Mouse (Mus musculus) gastrocnemius, postnatal 25 days (tissue): Measurements from ENCODE around the gene Gm8439. TPM values are rescaled to one million over a fixed set of nuclear protein-coding genes. Genes with fewer than 3 reads are reported as not detected.
"Not testable (repeated sequence)": the region's sequence is repeated elsewhere in the genome, so short reads cannot be mapped to it uniquely, and the experiment has no call there.

ENCODE experiments used
- DNase-seq: peaks from one replicate; pipeline ENCODE4 v3.0.0; 2022
- long read RNA-seq, 2 experiments: library from polyadenylated mRNA; stranded (forward); transcript quantifications; one replicate each; pipeline ENCODE4 v2.0.0; 2021
- total RNA-seq, 2 experiments: library from RNA; stranded (reverse); gene quantifications; 1 replicate in 1 of 2; 2 replicates in 1 of 2; pipeline ENCODE4 v1.2.3; 2021

The Gm8439 gene
- not detected for total RNA-seq
- long read RNA-seq, experiment 1: 0 reads
- long read RNA-seq, experiment 2: 0 reads

DNA sequence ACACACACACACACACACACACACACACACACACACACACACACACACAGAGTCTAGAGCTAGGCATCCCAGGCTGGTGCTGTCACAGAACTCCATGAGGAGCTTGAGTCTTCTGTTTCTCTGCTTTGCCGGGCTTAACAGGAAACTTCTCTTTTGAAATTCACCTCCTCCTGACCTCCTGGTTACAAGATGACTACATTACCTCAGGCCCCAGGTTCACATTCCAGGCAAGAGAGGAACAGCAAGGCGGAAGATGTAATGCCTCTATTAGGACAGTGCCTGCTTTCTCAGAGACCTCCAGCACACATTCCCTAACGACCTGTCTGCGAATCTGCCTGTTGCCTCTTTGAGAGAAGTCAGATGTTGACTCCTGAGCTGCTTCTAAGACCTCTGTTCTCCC lies at the start of gene Gm8439:
Gene Gm8439, plus strand, starts transcription at position 301 of the 400 bp plus-strand sequence.
- DNase-seq: no peak

DNA sequence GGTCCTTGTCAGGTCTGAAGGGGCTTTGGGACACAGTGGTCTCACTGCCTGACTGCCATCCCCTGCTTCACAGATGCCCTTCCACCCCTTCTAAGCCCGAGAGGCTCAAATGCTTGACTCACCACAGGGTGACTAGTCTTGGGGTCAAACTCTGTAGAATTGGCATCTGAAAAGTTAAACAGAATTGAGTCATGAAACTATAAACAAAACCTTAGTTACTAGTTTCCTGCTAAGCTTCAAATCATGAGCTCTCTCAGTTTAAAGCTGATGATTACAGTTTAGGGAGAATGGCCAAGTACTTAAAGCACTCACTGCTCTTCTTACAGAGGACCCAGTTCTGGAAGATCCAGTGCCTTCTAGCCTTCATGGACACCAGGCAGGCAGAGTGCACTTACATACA lies 43.6 kb upstream of the Gm8439 start:
- no peak for DNase-seq

DNA sequence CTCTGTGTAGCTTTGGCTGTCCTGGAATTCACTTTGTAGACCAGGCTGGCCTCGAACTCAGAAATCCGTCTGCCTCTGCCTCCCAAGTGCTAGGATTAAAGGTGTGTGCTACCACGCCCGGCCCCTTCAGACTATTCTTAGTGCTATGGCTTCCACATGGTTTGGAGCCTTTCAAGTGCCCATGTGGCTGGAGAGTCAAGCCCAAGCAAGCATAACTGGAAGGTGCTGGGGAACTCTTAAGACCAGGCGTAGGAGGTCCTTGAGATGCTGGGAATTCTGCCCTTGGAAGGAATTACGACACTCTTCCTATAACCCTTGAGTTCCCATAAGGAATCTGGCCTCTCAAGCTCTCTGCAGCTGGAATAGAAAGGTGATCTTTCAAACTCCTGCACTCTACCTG lies 32.0 kb upstream of the Gm8439 start:
- no peak for DNase-seq

DNA sequence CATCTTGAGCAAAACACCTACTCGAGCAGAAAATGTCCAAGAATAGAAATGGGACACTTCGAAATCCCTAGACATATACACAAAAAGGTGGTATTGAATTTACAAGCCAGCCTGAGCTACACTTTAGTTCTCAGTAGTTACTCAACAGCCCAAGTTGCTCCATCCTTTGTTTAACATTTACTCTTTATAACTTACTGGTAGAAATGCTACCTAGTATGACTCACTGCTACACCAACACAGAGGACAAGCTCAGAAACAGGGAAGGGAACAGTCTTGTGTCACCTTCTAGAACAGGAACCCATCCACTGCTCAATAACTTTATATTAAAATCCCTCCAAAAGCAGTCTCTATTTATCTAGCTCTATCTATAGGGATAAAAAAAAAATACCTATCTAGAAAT lies 22.8 kb upstream of the Gm8439 start:
- no peak for DNase-seq

DNA sequence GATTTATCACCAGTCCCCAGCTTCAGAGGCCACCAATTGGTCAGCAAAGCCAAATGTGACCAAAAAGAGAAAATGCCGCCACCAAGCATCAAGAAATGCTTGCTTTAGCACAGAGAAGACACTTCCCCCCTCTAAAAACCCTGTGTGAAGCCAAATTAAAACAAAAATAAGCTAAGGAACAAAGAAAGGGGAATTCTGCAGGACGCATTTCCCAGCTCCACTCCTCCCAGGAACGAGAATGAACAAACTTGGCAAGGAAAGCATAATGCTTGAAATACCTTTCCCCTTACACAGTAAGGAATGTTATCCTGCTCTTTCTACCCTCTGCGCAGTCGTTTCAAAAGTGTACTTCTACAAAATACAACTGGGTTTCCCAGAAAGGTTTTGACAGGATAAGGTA lies 20.5 kb upstream of the Gm8439 start:
- no peak for DNase-seq

DNA sequence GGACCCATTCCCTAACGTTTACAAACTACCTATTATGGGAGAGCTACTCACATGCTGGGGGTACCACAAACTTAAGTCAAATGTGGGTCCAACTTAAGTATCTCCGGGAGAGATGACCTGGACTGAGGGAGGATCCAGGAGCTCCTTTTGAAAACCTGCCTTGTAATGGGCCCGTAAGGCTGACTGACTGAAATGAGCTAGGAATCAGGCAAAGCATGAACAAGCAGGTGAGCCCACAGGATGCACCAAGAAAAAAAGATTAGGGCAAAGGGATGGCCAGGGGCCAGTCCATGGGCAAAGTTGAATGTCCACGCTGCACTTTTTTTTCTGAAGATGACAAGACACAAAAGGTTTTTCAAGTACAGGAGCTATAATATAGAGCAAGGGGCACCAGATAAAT lies 19.5 kb upstream of the Gm8439 start:
- no peak for DNase-seq

DNA sequence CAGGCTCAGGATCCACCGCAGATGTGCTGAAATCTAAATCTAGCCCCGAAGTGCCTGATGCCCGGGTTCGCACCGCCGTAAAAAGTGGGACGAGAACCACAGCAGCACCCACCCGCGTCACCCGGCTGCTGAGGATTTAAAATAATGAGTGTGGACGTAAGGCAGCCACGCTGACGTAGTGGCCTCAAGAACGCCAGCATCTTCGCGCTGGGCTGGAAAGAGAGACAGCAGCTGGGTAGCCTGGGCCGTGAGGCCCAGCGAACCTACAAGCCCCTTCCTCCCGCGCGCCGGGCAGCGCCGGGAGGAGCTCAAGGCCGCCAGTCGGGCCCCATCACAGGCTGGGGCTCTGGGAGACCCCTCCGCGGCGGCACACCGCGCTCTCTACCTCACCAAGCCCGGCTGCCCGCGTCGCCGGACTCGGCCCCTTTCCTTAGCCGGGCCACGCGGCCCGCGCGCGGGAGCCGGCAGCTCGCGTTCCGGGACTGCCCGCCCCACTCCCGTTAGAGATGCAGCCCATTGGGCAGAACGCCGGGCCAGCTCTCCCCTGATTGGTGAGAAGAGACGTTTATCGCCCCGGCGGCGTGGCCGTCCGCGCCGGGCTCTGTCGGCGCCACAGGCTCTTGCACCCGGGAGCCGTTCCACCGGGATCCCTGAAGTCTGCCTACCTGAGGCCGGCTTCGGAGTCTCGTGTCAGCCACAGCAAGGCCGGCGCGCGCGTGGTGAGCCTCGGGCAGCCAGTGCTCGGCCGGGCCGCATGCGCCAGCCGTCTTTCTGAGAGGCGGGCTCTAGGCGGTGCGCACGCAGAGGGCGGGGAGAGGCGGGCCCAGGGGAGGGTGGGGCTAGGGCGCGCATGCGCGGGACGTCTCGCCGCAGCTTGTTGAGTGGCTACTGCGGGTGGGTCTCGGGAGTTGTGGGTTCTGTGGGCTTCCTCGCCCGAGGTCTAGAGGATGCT lies 18.8 kb upstream of the Gm8439 start, which contains the start of gene Ctps:
Gene Ctps, minus strand, starts transcription at position 791 of the 952 bp plus-strand sequence.
- DNase-seq: peak; percentile 96

DNA sequence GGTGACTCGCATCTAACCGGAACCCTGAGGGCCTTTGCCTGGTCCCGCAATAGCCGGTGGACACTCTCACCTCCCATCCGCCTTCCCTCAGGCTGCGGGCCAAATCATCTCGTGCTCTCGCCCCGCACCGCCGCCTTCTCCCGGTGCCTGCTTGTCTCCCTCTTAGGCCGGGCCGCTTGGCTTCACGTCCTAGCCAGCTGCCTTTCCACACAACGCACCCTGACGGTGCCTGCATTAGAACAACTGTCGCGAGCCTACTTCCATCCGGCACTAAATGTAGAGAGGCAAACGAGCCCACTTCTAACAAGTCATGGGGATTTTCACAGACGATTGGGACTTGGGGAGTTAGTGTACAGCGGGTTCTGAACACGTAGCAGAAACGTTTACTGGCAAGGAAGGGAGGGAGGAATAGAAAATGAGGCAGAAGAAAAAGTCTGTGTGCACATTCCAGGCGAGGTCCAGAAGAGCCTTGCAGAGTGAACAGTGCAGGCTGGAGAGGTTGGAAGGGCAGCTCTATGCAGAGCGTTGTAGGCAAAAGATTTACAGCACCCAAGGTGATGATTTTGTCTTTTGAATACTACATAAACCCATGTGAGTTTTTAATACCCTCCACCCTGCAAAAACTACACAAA lies 18.0 kb upstream of the Gm8439 start:
- DNase-seq: no peak

DNA sequence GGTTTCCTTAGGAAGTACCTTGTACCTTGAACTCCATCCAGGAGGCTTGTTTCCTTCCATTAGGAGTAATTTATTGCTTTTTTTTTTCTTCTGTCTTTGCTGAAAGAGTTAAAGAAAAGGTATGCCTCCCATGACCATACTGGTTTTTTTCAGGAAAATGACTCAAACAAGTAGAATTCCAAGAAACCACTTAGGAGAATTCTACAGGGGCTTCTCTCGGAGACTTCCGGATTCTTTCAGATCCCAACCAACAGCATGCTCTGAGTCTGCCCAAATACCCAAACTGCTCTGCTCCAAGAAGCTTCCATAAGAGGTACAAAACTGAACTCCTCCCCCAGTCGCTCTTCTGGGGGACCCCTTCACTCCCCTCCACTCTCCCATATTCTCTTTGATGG lies 17.5 kb upstream of the Gm8439 start:
- DNase-seq: no peak

DNA sequence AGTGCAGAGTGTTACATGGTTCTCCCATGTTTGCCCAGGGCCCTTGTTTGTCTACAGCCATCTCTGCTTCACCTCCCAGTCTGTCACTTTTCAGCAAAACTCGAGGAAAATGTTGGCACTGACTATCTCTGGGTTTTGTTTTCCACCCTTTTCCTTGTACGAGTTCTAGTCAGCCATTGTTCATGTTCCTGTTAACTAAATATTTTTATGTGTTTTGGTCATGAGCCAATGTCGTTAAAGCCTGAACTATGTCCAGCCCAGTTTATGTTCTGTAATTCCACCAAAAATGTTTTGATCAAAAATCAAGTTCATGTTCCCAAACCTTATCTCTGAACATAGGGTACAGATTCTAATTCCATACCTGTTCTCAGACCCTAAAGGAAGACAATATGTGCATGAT lies 16.9 kb upstream of the Gm8439 start:
- no peak for DNase-seq

DNA sequence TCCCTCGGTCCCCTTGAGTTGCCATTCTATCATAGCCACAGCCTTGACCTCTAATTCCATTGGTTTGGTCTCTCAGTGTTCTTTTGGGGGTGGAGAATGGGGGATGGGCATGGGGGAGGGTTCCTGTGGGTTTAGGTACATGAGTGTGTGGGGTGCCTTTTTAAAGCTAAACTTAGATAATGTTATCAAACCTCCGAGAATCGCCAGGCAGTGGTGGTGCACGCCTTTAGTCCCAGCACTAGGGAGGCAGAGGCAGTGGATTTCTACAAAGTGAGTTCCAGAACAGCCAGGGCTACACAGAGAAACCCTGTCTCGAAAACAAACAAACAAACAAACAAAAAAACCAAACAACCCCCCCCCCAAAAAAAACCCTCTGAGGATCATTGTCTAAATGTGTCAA lies 7.7 kb upstream of the Gm8439 start:
- no peak for DNase-seq

DNA sequence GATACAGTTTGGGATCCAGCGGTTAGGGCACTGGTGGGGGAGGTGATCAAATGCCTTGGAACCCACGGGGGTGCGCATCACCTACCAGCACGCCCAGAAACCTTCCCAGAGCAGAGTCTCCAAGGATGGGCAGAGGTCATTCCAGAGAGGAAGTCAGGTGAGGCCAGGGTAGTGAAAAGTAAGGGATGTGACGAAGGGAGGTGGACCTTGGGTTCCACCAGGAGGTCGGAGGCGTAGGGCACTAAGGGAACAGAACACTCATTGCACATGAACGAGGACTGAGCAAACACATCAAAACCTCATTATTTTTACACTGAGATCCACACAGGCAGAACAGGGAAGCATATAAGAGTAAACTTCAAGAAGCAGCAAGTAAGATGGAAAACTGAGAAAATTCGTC lies 6.8 kb upstream of the Gm8439 start:
- no peak for DNase-seq

DNA sequence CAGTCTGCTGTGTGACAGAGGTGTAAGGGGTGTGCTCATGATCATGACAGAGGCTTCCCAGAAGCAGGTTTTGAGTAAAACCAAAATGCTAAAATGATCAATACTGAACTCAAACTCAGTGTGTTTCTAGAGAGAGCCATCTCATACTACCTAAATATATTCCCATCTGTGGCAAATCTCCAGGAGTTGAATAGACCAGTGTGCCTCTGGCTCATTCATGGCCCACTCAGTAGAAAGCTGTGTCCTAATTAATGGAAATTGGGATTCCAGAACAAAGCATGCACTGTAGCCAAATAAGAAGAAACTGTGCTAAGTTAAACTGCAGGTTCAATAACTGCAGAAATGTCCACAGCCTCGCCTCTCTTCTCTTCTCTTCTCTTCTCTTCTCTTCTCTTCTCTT lies 1.6 kb upstream of the Gm8439 start:
- DNase-seq: no peak

DNA sequence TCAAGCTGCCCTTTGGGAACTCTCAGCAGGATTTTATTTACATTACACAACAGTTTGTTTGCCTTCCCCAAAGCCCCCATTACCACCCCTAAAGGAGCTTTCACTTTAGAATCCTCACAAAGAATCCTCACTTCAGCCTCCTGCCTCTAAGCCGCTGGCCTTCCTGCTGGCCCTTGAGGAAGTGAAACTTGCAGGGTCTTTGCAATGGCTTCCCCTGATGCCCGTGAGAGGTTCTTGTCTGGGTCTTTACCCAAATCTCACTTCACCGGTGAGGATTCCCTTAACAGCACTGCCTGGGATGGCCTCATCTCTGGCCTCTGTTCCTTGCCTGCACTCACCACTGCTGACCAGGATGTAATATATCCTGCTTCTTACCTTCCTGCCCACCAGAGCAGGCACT lies 525 bp downstream of the Gm8439 start:
- DNase-seq: no peak

DNA sequence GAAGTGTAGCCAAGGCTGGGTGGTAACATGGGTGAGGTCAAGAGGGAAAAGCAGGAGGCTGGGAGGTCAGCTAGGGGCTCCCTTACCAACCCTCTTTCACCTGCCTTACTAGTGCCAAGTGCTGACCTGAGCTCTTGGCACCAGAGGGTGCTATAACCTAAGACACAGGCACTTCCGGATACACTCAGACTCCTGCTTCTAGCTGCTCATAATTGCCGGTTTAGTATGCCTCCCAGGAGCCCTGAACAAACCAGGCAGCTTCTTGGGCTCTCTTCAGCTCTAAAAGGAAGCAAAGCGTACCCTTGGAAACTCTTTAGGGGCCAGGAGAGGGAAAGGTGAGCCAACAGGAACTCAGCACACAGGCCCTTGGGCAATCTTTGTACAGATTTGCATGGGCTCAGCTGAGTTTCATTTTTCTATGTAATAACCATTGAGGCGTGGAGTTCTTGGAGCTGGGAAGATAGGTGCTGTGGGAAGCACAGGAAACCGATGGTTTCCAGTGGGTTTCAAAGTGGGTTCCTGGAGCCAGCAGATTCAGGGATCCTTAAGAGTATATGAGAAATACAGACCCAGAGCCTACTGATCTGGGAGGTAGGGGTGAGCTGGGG lies 1.4 kb downstream of the Gm8439 start:
- DNase-seq: peak; percentile 34

DNA sequence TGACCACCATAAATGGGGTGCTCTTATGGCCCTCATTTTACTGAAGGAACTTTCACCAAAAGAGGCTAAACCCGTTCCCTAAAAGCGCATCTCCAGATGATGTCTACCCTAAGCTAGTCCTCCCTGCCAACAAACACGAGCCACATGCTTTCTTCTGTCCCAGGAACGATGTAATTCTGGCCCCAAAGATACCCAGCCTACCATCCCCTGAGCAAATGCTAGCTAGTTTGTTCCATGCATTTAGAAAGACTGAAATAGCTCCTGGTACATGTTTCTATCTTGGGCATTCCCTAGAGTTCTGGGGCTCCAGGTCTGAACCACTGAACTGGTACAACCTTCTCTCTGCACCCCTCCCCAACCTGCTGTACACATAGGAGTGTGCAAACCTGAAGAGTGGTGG lies 2.4 kb downstream of the Gm8439 start:
- no peak for DNase-seq

DNA sequence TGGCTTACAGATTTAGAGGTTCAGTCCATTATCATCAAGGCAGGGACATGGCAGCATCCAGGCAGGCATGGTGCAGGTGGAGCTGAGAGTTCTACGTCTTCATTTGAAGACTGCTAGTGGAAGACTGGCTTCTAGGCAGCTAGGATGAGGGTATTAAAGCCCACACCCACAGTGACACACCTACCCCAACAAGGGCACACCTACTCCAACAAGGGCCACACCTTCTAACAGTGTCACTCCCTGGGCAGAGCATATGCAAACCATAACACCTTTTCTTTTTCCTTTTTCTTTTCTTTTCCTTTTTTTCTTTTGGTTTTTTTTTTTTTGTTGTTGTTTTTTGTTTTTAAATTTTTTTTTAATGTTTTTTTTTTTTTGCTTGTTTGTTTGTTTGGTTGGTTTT lies 7.7 kb downstream of the Gm8439 start:
- DNase-seq: not testable (repeated sequence)

DNA sequence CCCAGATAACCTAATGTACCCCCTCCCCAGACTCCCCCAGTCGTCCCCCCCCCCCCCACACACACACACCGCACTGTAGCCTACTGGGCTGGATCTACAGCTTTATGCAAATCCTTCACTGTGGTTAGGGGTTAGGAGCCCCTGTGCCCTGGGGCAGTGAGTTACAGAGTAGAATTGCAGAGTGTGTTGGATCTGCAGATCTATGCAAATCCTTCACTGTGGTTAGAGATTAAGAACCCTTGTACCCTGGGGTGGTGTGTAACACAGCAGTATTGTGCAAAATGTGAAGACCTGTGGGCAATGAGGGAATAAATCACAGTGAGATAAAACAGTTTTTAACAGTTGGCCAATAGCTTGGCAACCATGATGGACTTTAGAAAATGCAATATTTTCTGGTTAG lies 10.4 kb downstream of the Gm8439 start:
- no peak for DNase-seq

DNA sequence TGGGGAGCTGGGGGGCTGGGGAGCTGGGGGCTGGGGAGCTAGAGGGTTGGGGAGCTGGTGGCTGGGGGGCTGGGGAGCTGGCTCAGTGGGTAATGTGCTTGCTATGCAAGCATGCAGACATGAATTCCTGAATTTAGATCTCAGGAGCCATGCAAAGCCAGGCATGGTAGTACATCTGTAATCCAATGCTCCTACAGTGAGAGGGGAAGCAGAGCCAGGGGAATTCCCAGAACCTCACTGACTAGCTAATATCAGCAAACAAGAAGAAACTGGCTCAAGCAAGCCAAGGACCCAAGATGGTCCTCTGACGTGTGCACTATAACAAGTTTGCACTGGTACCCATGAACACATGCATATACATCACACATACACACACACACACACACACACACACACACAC lies 13.2 kb downstream of the Gm8439 start:
- no peak for DNase-seq

DNA sequence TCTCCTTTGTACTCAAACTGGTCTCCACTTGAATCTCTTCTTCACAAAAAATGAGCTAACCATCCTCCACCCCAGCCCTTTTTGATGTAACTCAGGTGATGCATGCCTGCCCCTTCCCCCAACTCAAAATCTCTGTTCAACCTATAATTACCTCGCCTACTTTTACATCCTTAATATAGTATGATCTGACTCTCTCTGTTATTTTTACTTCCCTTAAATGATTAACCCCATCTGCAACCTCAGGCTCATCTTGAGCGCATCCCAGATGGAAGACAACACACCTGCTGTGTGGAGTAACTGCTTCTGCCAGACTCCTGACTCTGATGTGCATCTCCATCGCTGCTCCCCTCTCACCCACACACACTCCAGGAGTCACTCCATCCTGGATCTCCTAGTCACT lies 14.1 kb downstream of the Gm8439 start:
- no peak for DNase-seq

DNA sequence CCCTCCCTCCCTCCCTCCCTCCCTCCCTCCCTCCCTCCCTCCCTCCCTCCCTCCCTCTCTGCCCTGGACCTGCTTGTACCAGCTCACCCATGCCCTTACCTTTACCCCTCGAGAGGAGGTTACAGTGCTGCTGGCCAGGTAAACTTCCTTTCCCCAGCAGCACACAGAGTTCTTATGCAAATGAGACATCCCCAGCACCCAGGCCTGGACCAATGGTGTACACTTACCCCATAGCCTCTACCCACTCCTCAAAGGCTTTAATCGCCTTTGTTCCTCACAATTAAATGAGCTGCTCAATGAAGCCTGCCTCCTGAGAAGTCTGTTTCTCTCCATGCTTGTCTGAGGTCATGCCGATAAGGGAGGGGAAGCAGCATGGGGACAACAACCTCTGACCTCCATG lies 18.4 kb downstream of the Gm8439 start:
- no peak for DNase-seq

DNA sequence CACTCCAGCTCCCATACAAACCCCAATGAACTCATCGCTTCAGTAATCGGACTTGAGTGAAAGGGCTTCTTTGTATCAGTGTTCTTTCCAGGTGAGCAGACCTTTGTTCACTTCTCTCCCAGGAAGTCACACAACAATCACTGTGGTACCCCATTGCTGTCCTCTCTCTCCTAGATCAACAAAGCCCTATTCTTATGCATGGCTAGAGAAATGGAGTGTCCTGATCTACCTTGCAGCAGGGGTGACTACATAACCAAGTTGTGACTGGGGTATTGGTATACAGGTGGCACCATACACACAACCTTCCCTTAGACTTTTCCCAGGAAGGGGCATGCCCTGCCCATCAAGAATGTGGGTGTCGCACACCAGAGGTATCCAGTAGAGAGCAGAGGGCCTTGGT lies 22.5 kb downstream of the Gm8439 start:
- no peak for DNase-seq
